Mouse (Mus musculus): ENCODE measurements at regions not wholly inside any gene's neighbourhood (a gene's known extent, or its start where the extent isn't known, plus 50 kb on each side); places are given as distances from the start of the nearest gene placed in this dataset.

DNA sequence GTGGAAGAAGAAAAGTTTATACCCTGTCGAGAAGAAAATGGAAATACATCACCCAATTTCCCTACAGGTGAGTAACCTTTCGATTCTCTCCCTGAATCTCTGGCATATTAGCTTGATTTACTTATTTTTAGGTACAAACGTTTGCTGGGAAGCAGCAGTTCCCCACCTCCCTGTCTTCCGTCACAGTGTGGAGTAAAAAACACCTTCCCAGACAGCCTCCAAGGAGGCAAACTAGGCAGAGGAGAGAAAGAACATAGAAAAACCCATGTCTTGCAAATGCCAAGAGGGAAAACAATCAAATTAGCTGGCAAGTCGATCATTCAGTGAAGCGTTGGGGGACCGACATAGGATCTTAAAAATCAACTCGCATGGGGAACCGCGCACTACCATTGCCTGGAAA lies 209.0 kb upstream of the Btbd3 start:
- TF ChIP-seq CTCF (IDR thresholded peaks at IDR 0.05; ENCODE audit: low read depth) (no peak), EP300 (optimal IDR thresholded peaks at IDR 0.05) (no peak)

Measured in stomach, postnatal 0 days (tissue).